Mouse (Mus musculus) G1E (cell line): ENCODE results near the gene Nop2. TPM values are rescaled to one million over a fixed set of nuclear protein-coding genes. Genes with fewer than 3 reads are reported as not detected.
A peak's percentile ranks its signal among the peaks of the same experiment; 100 is the strongest.
"Not testable (repeated sequence)": the region's sequence is repeated elsewhere in the genome, so short reads cannot be mapped to it uniquely, and the experiment has no call there.

Experiments used
- ATAC-seq: 2 replicates; pipeline ENCODE4 v1.8.0; 2016; ENCODE audit warnings: mild to moderate bottlenecking; ENCODE audit not compliant: insufficient number of reproducible peaks, poor library complexity, low FRiP score, severe bottlenecking; ENCODE audit errors: extremely low read depth
- DNase-seq: peaks from one replicate; pipeline ENCODE4 v3.0.0; 2012; ENCODE audit warnings: low spot score
- H3K27me3 ChIP-seq: 2 replicates; pipeline ENCODE4 v1.6.1; 2012; ENCODE audit warnings: mild to moderate bottlenecking, low read length, inconsistent platforms; ENCODE audit not compliant: insufficient read depth
- H3K36me3 ChIP-seq: replicated peaks from 2 replicates; pipeline ENCODE3; 2012; ENCODE audit warnings: mild to moderate bottlenecking, inconsistent platforms
- H3K4me1 ChIP-seq: 2 replicates; pipeline ENCODE4 v1.6.1; 2012; ENCODE audit warnings: low read depth, low read length, inconsistent platforms, mixed read lengths; ENCODE audit not compliant: insufficient read depth
- H3K4me3 ChIP-seq: 2 replicates; pipeline ENCODE4 v1.5.1; 2012; ENCODE audit warnings: low read depth, mild to moderate bottlenecking, inconsistent platforms, low read length, moderate library complexity, mixed read lengths
- H3K9me3 ChIP-seq: replicated peaks from 2 replicates; pipeline ENCODE4 v1.6.1; 2012; ENCODE audit warnings: inconsistent platforms
- CTCF ChIP-seq: IDR thresholded peaks from 2 replicates; pipeline ENCODE4 v1.5.1; 2012; ENCODE audit warnings: low read depth, low read length, inconsistent platforms, mixed read lengths
- GATA1 ChIP-seq: IDR thresholded peaks from 2 replicates; pipeline ENCODE4 v1.6.1; 2012; ENCODE audit warnings: borderline replicate concordance, low read length, inconsistent platforms, mixed read lengths
- GATA2 ChIP-seq: IDR thresholded peaks from 2 replicates; pipeline ENCODE4 v1.6.1; 2012; ENCODE audit warnings: low read depth, low read length, inconsistent platforms, borderline replicate concordance
- POLR2AphosphoS5 ChIP-seq: IDR thresholded peaks from 2 replicates; pipeline ENCODE4 v1.6.1; 2012; ENCODE audit warnings: low read depth, low read length, inconsistent platforms; ENCODE audit not compliant: insufficient replicate concordance
- TAL1 ChIP-seq: conservative IDR thresholded peaks from 2 replicates; pipeline ENCODE4 v1.6.1; 2012; ENCODE audit warnings: low read depth, low read length, inconsistent platforms, mixed read lengths
- polyA plus RNA-seq: library from polyadenylated mRNA; stranded (reverse); fragments of >175 nt; gene quantifications from 2 replicates; pipeline ENCODE4 v1.2.3, GENCODE M21; 2012
- total RNA-seq, 2 experiments: library from RNA; stranded (forward) in 1 of 2; stranded (reverse) in 1 of 2; fragments of 200-1000 nt in 1 of 2; fragments of >200 nt in 1 of 2; fragmentation: Nextera tagmentation in 1 of 2; gene quantifications; 2 replicates each; pipeline ENCODE4 v1.2.3; 2014 to 2017

Nop2 gene
- total and polyA plus RNA-seq, 3 experiments = 56.9 to 90.0 (median 87.7) TPM

DNA sequence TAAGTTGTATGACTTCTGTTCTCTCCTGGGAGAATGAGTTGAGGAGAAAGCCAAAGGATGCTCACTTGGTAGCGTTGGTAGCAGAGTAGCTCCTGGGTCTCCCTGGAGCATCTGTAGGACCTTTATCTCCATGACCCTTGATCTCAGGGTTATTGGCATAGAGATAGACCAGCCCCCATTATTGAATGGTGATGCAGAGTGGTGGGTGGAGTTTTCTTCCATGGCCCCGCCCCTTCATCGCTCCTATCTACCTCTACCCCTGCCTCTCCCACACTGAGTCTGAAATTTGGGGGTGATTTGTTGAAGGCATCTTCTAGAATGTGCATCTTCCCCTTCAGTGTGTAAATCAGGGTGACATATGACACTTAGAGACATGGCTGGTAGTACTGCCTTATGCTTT, 24.8 kb downstream of the Nop2 start:
- no peaks in the 10 kb centered on the region for H3K27me3 ChIP-seq
- H3K4me1 ChIP-seq = peaks cover 78% of the 10 kb centered on the region
- no peak for ATAC-seq
- H3K36me3 ChIP-seq = peaks cover 94% of the 10 kb centered on the region
- DNase-seq = no peak
- TF ChIP-seq GATA1 (no peak), TAL1 (no peak), CTCF (no peak), GATA2 (no peak), POLR2AphosphoS5 (no peak)
- H3K4me3 ChIP-seq = no peak overlapping the region
- H3K9me3 ChIP-seq = no peaks in the 10 kb centered on the region

DNA sequence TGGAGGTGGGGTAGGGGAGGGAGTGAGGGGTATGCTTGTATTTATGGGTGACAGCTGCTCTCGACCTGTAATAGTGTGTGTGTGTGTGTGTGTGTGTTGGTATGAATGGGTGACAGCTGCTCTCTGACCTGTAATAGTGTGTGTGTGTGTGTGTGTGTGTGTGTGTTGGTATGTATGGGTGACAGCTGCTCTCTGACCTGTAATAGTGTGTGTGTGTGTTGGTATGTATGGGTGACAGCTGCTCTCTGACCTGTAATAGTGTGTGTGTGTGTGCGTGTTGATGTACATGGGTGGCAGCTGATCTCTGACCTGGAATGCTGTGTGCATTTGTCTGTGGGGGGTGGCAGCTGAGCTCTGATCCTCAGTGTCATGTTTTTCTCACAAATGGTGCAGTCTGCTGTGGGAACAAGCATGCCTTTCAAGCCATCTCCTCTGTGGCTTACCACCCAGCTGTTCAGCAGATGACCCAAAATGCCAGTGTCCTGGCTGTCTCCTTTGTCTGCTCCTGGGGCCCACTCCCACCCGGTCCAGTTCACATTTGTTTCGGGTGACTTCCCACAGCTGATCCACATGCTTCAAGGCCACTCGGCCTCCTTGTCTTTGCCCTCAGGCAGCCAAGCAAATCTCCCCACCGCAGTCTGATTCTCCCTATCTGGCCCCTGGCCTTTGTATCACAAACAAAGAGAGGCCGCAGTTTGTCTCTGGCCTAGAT, 25.4 kb downstream of the Nop2 start:
- peaks cover 74% of the 10 kb centered on the region for H3K4me1 ChIP-seq
- no peak for TF ChIP-seq POLR2AphosphoS5
- TF ChIP-seq GATA2 = no peak

DNA sequence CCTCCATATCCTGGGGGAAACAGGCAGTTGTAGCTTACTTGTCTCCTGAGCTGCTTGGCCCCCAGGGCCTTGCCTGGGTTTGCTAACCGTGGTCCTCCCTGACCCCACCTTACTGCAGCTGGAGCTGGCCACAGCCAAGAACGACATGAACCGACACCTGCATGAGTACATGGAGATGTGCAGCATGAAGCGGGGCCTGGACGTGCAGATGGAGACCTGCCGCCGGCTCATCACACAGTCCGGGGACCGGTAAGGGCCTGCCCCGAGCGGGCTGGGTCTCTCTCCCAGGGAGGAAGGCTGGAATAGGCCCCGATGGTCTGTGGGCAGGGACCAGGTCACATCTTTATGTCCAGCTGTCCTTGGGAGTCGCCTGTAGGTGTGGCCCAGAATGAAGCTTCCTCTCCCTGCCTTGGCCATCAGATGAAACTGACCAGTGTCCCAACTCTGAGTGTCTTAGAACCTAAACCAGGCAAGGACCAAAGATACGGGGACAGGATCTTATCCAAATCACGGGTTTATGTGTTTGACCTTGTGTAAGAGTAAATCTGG, 27.3 kb downstream of the Nop2 start:
- Histone ChIP-seq H3K4me3 (peak overlapping the region; percentile 28; the same call in 1 of the 2 replicates), H3K27me3 (no peaks in the 10 kb centered on the region), H3K9me3 (no peaks in the 10 kb centered on the region), H3K4me1 (peaks cover 62% of the 10 kb centered on the region), H3K36me3 (peaks cover 91% of the 10 kb centered on the region)
- DNase-seq (no peak), ATAC-seq (no peak)
- TF ChIP-seq TAL1 = no peak
- TF ChIP-seq GATA2 = no peak
- no peak for TF ChIP-seq CTCF
- no peak for TF ChIP-seq GATA1
- TF ChIP-seq POLR2AphosphoS5 = no peak

More for the DNA sequence above, 25.4 kb downstream of the Nop2 start:
- Histone ChIP-seq H3K4me3 (no peak overlapping the region), H3K36me3 (peaks cover 95% of the 10 kb centered on the region), H3K9me3 (no peaks in the 10 kb centered on the region), H3K27me3 (no peaks in the 10 kb centered on the region)
- DNase-seq (no peak), ATAC-seq (no peak)

DNA sequence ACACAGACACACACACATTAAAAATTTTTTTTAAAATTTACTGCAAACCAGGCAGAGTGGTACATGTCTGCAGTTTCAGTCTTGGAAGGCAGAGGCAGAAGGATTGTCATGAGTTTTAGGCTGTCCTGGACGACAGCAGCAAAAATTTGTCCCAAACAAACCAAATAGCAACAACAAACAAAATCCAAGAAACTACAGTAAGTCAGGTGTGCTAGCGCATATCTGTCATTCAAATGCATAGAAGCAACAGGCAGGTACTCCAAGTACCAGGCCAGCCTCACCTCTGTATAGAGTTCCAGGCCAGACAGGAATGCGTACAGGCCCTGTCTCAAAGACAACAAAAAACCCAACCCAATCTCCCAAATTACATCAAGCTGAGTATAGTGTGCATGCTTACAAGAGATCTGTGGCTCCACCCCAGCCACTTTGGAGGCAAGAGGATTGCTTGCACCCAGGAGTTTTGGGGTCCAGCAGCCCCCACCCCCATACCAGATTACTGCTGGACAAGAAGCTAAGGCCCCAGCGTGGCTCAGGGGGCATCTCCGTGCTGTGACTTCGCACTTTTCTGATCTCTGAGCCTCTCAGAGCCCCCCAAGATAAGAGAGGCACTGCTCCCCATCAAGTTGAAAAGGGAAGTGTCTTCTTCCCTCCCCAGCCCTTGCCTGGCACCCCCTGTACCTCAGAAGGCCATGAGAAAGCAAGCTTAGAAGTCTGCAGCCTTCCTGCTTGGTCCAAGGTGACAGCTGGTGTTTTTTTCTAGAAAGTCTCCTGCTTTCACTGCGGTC, 28.3 kb downstream of the Nop2 start:
- DNase-seq (peak; percentile 38), ATAC-seq (no peak)
- no peaks in the 10 kb centered on the region for H3K9me3 ChIP-seq
- H3K27me3 ChIP-seq = no peaks in the 10 kb centered on the region
- H3K36me3 ChIP-seq = peaks cover 93% of the 10 kb centered on the region
- H3K4me3 ChIP-seq = peak overlapping the region; percentile 54; the same call in 1 of the 2 replicates
- no peak for TF ChIP-seq GATA2
- peak; percentile 92; the same call in 1 of the 2 replicates for TF ChIP-seq POLR2AphosphoS5
- peaks cover 59% of the 10 kb centered on the region for H3K4me1 ChIP-seq

DNA sequence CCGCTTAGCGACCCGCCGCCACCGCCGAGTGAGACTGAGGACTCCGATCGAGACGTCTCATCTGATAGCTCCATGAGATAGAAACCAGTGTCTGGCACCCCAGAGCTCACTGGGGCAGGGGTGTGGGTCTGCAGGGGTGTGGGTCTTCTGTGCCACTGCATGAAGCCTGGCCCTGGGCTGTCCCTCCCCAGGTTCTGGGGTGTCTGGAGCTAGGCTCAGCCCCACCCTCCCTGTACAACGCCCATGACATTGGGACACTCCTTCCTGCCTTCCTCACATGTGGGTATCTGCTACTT, 28.8 kb downstream of the Nop2 start:
- Histone ChIP-seq H3K27me3 (no peaks in the 10 kb centered on the region), H3K9me3 (no peaks in the 10 kb centered on the region), H3K36me3 (peaks cover 92% of the 10 kb centered on the region), H3K4me3 (peak overlapping the region; percentile 54; the same call in 1 of the 2 replicates), H3K4me1 (peaks cover 54% of the 10 kb centered on the region)
- TF ChIP-seq CTCF = no peak
- TF ChIP-seq POLR2AphosphoS5 = no peak
- no peak for TF ChIP-seq GATA2
- no peak for TF ChIP-seq TAL1
- TF ChIP-seq GATA1 = no peak
- DNase-seq (no peak), ATAC-seq (no peak)

DNA sequence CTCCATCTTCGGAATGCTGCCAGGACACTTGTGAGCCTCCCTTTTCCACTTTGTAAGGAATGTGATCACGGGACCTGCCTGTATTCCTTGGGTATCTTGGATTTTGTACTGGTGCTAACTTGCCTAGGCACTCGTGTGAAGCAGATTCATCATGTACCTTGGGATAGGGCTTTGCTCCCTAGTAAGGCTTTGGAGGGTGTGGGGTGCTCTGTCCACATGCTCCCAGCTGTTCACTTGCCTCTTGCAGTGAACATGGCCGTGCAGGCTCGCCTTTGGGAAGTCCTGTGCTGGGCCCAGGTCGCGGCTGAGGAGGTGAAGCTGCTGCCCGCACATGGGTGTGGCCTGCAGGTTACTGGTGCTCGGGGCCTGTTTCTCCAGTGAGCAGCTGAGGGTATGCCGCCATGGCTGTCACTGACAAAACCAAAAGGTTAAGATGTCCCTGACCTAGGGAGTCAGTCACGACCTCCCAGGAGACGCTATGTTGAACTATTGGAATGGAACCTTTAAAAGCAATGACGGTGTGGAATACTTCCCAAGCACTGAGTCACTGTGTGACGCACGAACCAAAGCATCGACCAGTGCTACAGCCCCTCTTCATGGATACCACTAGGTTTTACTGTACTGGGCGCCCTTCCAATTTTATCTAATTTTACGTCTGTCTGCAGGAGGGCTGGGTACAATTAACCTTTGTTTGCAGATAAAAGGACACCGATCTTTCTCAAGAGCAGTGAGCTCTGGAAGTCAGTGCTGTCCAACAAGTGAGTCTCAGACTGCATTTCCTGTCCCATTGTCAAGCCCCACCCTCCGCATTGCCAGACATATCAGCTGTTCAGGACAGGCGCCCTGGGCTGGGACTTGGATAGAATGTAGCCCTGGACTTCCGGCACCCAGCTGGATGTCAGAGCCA, 29.4 kb downstream of the Nop2 start:
- peak; percentile 42 for DNase-seq
- Histone ChIP-seq H3K4me1 (peaks cover 48% of the 10 kb centered on the region), H3K4me3 (peak overlapping the region; percentile 54; the same call in 1 of the 2 replicates), H3K36me3 (peaks cover 86% of the 10 kb centered on the region), H3K9me3 (no peaks in the 10 kb centered on the region), H3K27me3 (no peaks in the 10 kb centered on the region)
- TF ChIP-seq GATA1 = no peak
- TF ChIP-seq POLR2AphosphoS5 = peak; percentile 97
- peak; percentile 11; the same call in 1 of the 2 replicates for ATAC-seq

DNA sequence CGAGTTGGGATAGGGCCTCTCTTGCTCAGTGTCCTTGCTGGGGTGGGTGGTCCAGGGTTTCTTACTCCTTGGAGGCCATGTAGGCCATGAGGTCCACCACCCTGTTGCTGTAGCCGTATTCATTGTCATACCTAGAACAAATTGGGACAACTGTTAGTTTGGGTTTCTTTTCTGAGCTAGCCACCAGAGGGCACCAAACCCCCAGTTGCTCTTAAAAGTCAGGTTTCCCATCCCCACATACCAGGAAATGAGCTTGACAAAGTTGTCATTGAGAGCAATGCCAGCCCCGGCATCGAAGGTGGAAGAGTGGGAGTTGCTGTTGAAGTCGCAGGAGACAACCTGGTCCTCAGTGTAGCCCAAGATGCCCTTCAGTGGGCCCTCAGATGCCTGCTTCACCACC, 30.3 kb downstream of the Nop2 start:
- ATAC-seq, H3K9me3 ChIP-seq, H3K27me3 ChIP-seq, DNase-seq: not testable (repeated sequence)
- peaks cover 48% of the 10 kb centered on the region for H3K4me1 ChIP-seq
- peaks cover 80% of the 10 kb centered on the region for H3K36me3 ChIP-seq
- peak overlapping the region; percentile 71; the same call in 1 of the 2 replicates for H3K4me3 ChIP-seq

DNA sequence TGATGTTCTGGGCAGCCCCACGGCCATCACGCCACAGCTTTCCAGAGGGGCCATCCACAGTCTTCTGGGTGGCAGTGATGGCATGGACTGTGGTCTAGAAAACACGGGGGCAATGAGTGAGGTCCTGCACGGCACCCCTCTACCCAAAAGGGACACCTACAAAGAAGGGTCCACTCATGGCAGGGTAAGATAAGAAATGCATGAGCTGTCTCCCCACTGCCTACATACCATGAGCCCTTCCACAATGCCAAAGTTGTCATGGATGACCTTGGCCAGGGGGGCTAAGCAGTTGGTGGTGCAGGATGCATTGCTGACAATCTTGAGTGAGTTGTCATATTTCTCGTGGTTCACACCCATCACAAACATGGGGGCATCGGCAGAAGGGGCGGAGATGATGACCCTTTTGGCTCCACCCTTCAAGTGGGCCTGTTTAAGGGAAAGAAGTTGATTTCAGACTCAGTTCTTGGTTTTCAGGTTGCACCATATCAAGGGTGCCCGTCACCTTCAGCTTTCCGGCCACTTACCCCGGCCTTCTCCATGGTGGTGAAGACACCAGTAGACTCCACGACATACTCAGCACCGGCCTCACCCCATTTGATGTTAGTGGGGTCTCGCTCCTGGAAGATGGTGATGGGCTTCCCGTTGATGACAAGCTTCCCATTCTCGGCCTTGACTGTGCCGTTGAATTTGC, 31.1 kb downstream of the Nop2 start:
- H3K4me1 ChIP-seq = peaks cover 53% of the 10 kb centered on the region
- H3K27me3 ChIP-seq, ATAC-seq, DNase-seq, H3K9me3 ChIP-seq: not testable (repeated sequence)
- H3K4me3 ChIP-seq = peak overlapping the region; percentile 71
- peaks cover 80% of the 10 kb centered on the region for H3K36me3 ChIP-seq
